Mouse (Mus musculus) CD8-positive naive resting alpha-beta T cell, adult 2 months (primary cell): ENCODE results near the gene Tescl.

ENCODE experiments used
- DNase-seq, 2 experiments: peaks; one replicate each; pipeline ENCODE4 v3.0.0; 2022; ENCODE audit warnings: low read depth in 2 of 2, low spot score in 2 of 2

Gene Tescl

DNA sequence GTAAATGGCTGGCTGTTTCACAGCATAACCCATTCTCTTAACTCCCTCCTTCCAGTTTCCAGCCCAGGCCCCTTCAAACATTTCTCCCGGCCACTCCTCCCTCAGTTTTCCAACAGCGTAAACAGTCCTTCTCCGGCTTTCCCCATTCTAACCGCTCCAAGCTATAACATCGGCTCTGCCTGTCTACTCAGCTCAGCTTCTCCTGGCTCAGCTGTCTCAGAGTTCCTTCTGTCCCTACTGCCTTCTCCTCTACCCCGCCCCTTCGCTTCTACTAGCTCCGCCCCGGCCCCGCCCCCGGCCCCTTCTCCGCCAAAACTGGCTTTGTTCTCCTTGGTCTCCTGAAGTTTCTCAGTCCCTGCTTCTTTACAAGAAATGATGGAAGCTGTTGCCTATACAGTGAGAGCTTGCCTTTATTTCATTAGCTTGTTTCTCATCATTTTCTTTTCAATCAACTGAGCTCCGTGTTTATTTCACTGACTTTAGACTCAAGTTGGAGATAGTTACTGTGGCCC is 32.9 kb downstream of the Tescl start, which contains the start of gene Zfp61:
Zfp61 (minus strand) TSS at position 462 of the 512 bp plus-strand sequence.
- no peak for DNase-seq

DNA sequence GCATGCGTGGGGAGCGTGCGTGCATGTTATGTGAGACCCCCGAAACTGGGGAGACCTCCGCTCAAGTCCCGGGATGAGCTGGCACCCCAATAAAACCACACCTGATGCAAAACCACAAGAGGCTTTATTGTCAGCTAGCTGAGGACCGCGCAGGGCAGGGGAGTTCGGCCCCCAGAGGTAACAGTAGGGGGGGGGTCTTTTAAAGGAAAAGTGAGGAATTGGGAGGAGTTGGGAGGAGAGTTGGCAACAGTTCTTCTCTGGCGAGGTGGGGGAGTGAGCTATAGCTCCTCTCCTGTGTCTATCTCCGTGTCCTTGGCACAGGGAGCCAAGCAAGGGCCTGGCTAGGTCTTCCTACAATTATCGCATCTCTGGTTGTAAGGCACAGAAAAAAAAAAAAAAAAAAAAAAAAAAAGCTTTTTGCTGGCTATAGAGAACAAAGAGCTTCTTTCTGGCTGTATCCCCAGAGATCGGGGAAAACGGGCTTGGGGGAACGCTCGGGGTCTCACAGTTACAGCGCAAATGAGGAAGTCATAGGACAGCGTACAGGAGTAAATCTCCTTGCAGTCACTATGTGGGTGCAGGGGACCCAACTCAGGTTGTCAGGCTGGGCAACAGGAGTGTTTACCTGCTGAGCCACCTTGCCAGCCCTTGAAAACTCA is 33.8 kb downstream of the Tescl start:
- no peak for DNase-seq

DNA sequence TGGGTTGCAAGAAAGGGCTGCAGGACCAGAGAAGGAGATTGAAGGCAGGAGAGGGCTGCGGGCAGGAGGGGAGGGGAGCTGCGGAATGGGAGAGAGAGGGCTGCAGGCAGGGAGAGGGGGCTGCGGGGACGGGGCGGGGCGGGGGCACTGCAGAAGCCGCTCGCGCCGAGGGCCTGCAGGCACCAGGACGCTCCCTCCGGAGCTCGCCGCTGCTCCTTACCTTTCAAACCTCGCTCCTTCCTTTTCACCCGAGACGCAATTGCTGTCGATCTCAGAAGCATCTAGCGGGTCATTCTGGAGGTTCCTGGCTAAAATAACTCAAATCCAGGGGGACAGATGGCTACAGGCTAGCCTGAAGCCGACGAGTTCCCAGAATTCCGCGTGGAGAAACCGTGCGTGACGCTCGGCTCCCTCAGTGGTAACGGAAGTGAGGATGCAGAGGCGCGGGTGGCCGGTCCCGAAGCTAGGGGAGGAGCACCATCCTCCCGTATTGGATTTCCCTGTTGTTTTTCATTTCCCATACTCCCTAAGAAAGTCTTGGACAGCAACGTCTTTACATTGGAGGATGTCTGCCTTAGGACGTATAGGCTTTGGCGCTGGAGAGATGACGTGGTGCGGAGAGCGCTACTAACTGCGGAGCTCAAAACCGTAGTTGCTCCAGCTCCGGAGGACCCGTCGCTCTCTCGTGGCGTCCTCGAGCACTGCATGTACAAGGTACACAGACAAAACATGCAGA is 34.6 kb downstream of the Tescl start:
- peak; percentile 52 to 67 for DNase-seq

DNA sequence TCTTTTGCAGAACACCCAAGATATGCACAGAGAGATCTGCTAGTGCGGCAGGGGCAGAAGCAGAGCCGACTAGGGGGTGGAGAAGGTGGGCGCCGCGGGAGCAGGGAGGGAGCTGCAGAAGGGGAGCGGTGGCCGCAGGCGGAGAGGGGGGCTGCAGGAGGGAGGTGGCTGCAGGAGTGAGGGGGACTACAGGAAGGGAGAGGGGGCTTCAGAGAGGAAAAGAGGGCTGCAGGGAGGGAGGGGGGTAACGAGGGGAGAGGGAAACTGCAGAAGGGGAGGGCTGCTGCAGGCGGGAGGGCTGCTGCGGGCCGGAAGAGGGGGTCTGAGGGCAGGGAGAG is 35.1 kb downstream of the Tescl start:
- DNase-seq: no peak

DNA sequence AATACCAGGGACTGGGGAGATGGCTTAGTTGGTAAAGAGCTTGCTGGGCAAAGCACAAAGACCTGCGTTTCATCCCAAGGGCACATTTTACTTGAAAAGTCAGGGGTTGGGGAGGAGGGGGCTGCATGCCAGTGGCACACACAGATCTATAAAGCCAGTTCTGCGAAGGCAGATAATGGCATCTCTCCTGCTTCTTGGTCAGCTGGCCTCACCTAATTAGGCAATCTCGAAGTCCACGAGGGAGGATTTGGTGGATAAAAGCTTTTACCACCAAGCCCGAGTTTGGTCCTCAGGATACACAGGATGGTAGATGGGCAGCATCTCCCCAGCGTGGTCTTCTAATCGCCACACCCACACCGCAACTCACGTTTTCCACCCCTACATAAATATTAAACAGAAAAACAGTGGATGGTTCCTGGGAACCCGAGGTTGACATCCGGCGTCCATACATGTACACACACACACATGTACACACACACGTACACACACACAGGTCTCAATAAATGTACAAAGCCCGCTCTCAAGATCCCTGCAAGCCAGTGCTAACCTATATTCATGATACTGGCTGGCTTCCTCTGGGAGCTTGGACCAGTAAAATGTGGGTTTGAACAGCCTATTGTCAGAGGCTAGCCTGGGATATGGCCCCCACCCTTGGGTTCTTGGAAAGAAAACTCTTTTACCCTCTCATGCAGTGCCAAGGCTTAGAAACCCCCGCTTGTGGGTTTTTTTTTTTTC is 36.2 kb downstream of the Tescl start:
- DNase-seq: no peak

DNA sequence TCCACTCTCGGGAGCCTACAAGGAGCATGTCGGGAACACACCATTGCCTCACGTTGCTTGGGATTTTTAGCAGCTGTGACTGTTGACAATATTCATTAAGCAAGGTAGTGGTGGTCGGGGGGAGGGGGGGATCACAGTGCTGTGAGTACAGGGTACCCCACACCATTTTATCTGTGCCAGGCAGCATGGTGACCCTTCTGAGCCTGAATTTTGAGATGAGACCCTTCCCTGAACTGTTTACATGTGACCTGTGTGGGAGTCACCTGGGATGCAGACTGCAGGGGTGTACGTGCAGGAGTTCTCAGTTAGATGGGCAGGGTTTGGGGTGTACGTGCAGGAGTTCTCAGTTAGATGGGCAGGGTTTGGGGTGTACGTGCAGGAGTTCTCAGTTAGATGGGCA is 37.4 kb downstream of the Tescl start:
- DNase-seq: no peak

DNA sequence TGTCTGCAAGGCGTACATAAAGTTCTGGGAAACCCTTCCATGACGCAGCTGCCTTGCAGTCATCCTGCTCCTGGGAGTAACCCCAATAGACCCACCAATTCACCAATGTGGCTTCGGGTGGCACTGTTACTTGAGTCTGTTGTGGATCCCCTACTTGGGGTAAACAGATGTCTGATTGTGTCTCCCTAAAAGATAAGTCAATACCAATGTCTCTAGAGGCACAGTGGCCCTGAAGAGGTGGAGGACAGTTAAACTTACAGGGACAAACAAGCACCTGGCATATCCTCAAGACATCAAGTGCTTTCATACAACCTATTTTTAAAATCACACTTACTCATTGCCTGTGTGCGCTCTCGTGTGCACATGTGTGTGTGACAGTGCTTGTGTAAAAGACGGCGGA is 38.4 kb downstream of the Tescl start:
- no peak for DNase-seq

DNA sequence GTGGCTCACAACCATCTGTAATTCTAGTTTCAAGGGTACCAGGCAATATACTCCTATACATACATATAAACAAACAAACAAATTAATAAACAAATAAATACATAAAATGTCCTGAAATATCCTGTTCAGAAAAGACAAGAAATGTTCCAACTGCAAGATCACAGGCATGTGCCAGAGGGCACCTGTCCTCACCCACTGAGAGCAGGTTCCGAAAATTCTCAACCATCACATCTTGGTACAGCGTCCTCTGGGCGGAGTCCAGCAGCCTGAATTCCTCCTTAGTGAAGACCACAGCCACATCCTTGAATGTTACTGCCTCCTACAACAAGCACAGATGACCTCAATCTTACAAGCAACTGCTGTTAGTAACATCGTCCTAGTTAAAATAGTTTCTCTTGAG is 39.0 kb downstream of the Tescl start:
- DNase-seq: no peak

DNA sequence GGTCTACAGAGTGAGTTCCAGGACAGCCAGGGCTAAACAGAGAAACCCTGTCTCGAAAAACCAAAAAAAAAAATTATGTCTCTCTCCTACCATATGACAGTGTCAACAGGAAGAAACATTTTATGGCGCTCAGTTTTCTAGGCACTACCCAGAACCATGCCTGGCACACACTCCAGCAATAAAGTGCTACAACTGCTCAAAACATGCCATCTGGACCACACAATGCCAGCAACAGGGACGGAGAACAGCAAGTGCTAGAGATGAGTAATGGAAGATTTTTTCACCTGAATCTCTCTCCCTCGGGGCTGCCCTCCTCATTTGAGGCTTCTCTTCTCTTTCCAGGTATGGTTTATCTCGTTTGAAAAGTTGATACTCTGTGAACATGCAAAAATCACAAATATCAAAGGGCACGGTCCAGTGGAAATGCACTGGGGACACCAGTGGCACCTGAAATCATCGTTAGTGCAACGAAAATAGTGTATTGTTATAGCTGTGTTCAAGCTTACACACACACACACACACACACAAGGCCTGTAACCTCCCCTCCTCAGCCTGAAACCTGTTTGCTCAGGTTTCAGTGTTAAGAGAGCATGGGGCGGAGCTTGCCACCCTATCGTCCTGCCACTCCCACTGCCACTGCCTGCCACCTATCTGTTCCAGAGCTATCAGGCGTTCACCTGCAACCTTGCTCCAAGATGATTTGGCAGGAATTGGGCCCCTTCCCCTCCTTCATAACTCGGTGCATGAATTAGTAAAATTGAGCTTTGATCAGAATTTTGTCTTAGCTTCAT is 40.5 kb downstream of the Tescl start:
- no peak for DNase-seq

DNA sequence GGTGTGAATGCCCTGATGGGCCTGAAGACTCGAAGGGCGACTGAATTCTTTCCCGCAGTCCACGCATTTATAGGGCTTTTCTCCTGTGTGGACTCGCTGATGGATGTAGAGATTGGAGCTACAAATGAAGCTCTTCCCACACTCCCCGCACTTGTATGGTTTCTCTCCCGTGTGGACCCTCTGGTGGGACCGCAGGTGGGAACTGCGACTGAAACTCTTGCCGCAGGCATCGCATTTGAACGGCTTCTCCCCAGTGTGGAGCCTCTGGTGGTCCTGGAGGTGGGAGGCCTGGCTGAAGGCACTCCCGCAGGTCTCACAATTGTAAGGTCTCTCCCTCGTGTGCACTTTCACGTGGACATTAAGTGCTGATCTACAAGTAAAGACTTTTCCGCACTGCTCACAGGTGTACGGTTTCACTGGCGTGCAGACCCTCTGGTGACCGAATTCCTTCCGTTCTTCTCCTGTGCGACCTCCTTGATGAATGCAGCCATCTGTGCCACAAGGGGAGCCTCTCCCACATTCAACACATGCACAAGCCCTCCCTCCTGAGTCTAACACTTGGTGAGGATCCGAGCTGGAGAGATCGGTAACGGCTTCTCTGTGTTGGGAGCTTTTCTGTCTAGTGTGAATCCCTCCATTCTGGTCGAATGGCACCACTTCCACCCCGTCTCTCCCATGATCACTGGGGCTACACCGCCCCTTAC is 42.2 kb downstream of the Tescl start:
- no peak for DNase-seq

DNA sequence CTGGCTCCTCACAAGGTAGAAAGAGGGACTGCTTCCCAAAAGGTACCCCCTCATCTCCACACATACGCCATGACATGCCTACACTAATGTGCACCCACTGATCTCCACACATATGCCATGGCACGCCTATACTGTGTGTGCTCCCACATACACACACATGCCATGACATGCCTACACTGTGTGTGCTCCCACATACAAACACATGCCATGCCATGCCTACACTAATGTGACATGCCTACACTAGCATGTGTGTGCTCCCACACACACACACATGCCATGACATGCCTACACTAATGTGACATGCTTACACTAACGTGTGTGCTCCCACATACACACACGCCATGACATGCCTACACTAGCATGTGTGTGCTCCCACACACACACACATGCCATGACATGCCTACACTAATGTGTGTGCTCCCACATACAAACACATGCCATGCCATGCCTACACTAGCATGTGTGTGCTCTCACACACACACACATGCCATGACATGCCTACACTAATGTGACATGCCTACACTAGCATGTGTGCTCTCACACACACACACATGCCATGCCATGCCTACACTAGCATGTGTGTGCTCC is 43.5 kb downstream of the Tescl start:
- DNase-seq: no peak

DNA sequence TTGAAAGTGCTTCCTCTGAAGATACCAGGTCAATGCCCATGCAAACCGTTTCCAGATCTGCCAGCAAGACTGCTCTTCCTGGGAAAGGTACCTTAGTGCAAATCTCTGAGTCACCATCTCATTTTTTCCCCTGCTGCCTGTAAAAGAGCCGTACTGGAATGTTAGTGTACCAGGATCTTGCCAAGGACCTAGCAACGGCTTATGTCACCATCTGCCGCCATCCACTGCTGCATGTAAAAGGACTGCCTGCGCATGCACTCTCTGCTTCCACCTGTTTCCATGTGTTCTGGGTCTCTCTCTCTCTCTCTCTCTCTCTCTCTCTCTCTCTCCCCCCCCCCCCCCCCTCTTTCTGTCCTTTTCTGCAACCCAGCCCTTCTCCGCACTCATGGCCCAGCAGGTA is 45.2 kb downstream of the Tescl start:
- no peak for DNase-seq

DNA sequence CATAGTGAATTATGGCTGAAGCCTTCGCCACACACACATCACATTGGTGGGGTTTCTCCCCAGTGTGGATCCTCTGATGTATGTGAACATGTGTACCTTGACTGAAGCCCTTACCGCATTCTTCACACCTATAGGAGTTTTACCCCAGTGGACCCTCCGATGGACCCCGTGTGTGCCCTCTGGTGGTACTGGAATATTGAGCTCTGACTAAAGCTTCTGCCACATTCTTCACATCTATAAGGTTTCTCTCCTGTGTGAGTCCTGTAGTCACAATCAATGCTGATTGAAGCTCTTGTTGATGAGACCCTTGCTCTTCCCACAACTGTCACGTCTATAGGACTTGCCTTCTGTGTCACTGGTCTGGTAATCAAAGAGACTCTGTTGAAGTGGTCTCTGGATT is 46.1 kb downstream of the Tescl start:
- no peak for DNase-seq

DNA sequence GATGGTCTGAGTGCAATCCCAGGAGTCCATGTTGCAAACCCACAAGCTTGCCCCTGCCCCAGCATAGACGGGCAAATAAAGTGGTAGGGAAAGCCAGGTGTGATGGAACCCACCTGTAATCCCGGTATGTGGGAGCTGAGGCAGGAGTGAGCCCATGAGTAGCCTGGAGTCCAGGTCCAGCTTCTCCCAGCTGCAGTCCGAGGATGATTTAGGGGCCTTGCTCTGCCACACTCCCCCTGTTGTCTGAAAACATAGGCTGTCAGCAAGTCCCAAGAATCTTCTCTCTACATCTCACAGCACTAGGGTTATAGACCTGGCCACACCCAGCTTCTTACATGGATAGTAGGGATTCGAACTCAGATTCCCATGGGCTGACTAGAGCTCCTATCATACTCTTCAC is 46.8 kb downstream of the Tescl start:
- no peak for DNase-seq

DNA sequence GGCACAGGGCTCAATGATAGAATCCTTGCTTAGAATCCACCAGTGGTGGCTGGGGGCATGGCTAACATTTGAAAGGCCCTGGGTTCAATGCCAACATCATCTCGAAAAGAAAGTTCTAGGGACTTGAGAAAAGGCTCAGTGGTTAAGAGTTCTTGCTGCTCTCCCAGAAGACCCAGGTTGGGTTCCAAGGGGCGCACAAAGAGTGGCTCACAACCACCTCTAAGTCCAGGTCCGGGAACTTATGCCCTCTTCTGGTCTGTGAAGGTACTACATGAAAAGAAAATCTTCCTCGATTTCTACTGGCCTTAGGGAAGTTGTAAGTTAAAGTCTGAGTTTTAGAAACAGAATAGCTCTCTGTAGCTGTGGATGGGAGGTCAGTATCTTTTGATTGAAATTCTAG is 47.6 kb downstream of the Tescl start:
- DNase-seq: no peak
